11 mouse cellular contexts compared by ENCODE assay signal in the genomic region with DNA sequence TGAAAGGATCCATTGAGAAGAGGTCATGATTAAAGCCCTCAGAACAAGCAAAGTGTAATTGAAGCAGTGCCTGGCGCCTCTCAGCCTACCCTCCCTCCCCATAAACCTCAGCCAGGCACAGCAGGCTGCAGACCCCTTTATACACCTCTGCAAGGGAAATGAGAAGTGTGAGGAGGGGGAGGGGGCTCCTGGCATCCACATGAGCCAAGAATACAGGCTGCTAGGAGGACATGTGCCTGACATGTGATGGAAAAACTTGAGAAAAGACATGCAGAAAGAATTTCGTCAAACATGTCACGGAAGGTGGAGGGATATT.
A peak's percentile ranks its signal among the peaks of the same experiment; 100 is the strongest.
DNase-seq lines count a peak whose midpoint lies in the region; ATAC-seq and TF ChIP-seq lines count a peak whose summit lies in the region.
"Had no signal": no experiment of that assay in that cellular context is flagged by ENCODE, and none has a peak within 500 bp of the region (broad histone marks: within the 10 kb centered on the region; RNA-seq: fewer than 3 reads in every experiment).

No protein-coding gene starts in this region.

- H3K4me3 ChIP-seq in midbrain, embryonic 12.5 days, result no peak overlapping the region
- no peak overlapping the region for H3K4me3 ChIP-seq in midbrain, postnatal 0 days (ENCODE audit: low read depth, low read length)
- H3K4me3 ChIP-seq in embryonic facial prominence, embryonic 13.5 days, result no peak overlapping the region
- H3K4me3 ChIP-seq in forebrain, postnatal 0 days (ENCODE audit: low read depth, low read length), result no peak overlapping the region
- H3K4me3 ChIP-seq: heart, embryonic 15.5 days had no signal

- H3K36me3 ChIP-seq in midbrain, embryonic 12.5 days, result no peaks in the 10 kb centered on the region
- H3K36me3 ChIP-seq in midbrain, postnatal 0 days (ENCODE audit: insufficient read depth, low read length), result no peaks in the 10 kb centered on the region
- H3K36me3 ChIP-seq in embryonic facial prominence, embryonic 13.5 days, result no peaks in the 10 kb centered on the region
- no peaks in the 10 kb centered on the region for H3K36me3 ChIP-seq in forebrain, postnatal 0 days (ENCODE audit: insufficient read depth)
- H3K36me3 ChIP-seq: heart, embryonic 15.5 days had no signal

- DNase-seq in midbrain, postnatal 0 days (ENCODE audit: low spot score), result no peak
- DNase-seq in forebrain, postnatal 0 days, result no peak
- peak; percentile 17 for DNase-seq in yolk sac, embryonic 10.5 days (ENCODE audit: low spot score)
- DNase-seq in left cerebral cortex, postnatal 14 days (ENCODE audit: low spot score in 2 of 2), result no peak
- no peak for DNase-seq in left cerebral cortex, adult 8-10 months (ENCODE audit: low spot score in 2 of 2)
- DNase-seq: cerebellum, postnatal 14 days; lung, adult 18-20 months had no signal

- intact Hi-C loops in left cerebral cortex, postnatal 14 days (cut with DNase I), result no loop called here

- H3K4me2 ChIP-seq in midbrain, embryonic 12.5 days (replicated peaks), result no peak overlapping the region
- H3K4me2 ChIP-seq in midbrain, postnatal 0 days (ENCODE audit: low read depth, low read length, poor library complexity, severe bottlenecking), result no peak overlapping the region
- H3K4me2 ChIP-seq in embryonic facial prominence, embryonic 13.5 days, result no peak overlapping the region
- no peak overlapping the region for H3K4me2 ChIP-seq in forebrain, postnatal 0 days (ENCODE audit: low read depth)
- H3K4me2 ChIP-seq: heart, embryonic 15.5 days had no signal

- H3K4me1 ChIP-seq in midbrain, embryonic 12.5 days, result peaks cover 13% of the 10 kb centered on the region
- H3K4me1 ChIP-seq in midbrain, postnatal 0 days (ENCODE audit: insufficient read depth, low read length), result no peaks in the 10 kb centered on the region
- peaks cover 24% of the 10 kb centered on the region for H3K4me1 ChIP-seq in embryonic facial prominence, embryonic 13.5 days
- no peaks in the 10 kb centered on the region for H3K4me1 ChIP-seq in forebrain, postnatal 0 days (ENCODE audit: insufficient read depth)
- H3K4me1 ChIP-seq: heart, embryonic 15.5 days had no signal

- 42% methylated on average over 3 of the region's 3 CpGs for WGBS in midbrain, embryonic 12.5 days
- WGBS in midbrain, postnatal 0 days, result 62% methylated on average over 3 of the region's 3 CpGs
- WGBS in embryonic facial prominence, embryonic 13.5 days, result 15% methylated on average over 3 of the region's 3 CpGs
- 30% methylated on average over 3 of the region's 3 CpGs for WGBS in forebrain, postnatal 0 days

- no peaks in the 10 kb centered on the region for H3K9me3 ChIP-seq in midbrain, embryonic 12.5 days
- no peaks in the 10 kb centered on the region for H3K9me3 ChIP-seq in midbrain, postnatal 0 days (ENCODE audit: low read length)
- H3K9me3 ChIP-seq in embryonic facial prominence, embryonic 13.5 days, result no peaks in the 10 kb centered on the region
- H3K9me3 ChIP-seq in forebrain, postnatal 0 days (ENCODE audit: low read length), result no peaks in the 10 kb centered on the region
- H3K9me3 ChIP-seq: heart, embryonic 15.5 days had no signal

- TF ChIP-seq CTCF in midbrain, postnatal 0 days (IDR thresholded peaks at IDR 0.05), result no peak
- TF ChIP-seq CTCF in forebrain, postnatal 0 days (IDR thresholded peaks at IDR 0.05; ENCODE audit: low read depth), result no peak

- ATAC-seq in midbrain, embryonic 12.5 days (ENCODE audit: low FRiP score, low read depth), result 0 out of 2 replicates have a peak, but pooled peaks have one; percentile 63
- no peak for ATAC-seq in midbrain, postnatal 0 days (ENCODE audit: low FRiP score)
- peak; percentile 72 for ATAC-seq in embryonic facial prominence, embryonic 13.5 days (ENCODE audit: insufficient number of reproducible peaks, insufficient read depth, low FRiP score, low TSS enrichment, low read depth)
- peak; percentile 50 for ATAC-seq in forebrain, postnatal 0 days

- H3K27me3 ChIP-seq in midbrain, embryonic 12.5 days, result no peaks in the 10 kb centered on the region
- no peaks in the 10 kb centered on the region for H3K27me3 ChIP-seq in midbrain, postnatal 0 days (ENCODE audit: insufficient read depth, low read length)
- H3K27me3 ChIP-seq in embryonic facial prominence, embryonic 13.5 days, result no peaks in the 10 kb centered on the region
- no peaks in the 10 kb centered on the region for H3K27me3 ChIP-seq in forebrain, postnatal 0 days (ENCODE audit: insufficient read depth, low read length)
- H3K27me3 ChIP-seq: CH12.LX; heart, embryonic 15.5 days had no signal

- no peak overlapping the region for H3K27ac ChIP-seq in midbrain, embryonic 12.5 days (replicated peaks)
- H3K27ac ChIP-seq in midbrain, postnatal 0 days (ENCODE audit: low read depth, low read length), result no peak overlapping the region
- H3K27ac ChIP-seq in embryonic facial prominence, embryonic 13.5 days, result peak overlapping the region; percentile 86
- H3K27ac ChIP-seq in forebrain, postnatal 0 days (ENCODE audit: low read depth, low read length), result no peak overlapping the region
- H3K27ac ChIP-seq: heart, embryonic 15.5 days had no signal

- H3K9ac ChIP-seq in midbrain, embryonic 12.5 days (replicated peaks), result no peak overlapping the region
- no peak overlapping the region for H3K9ac ChIP-seq in midbrain, postnatal 0 days (replicated peaks; ENCODE audit: low read length, poor library complexity, severe bottlenecking)
- H3K9ac ChIP-seq in embryonic facial prominence, embryonic 13.5 days, result no peak overlapping the region
- no peak overlapping the region for H3K9ac ChIP-seq in forebrain, postnatal 0 days
- H3K9ac ChIP-seq: heart, embryonic 15.5 days had no signal
